Mouse (Mus musculus): Measurements from ENCODE around the gene Inafm1.

- TF ChIP-seq CHD2 (IDR thresholded peaks at IDR 0.05; ENCODE audit: low read depth, low read length) (no peak), MAFK (IDR thresholded peaks at IDR 0.05; ENCODE audit: insufficient read depth, low read depth, low read length) (no peak)
These were observed 22.0 kb upstream of the Inafm1 start for GRCm38 (mm10) chr7:16295321-16295900.
